Mouse (Mus musculus) lung, adult 2 months (tissue): ENCODE measurements around the gene Capn2.

Experiments
- CTCF ChIP-seq: fragments of 200-500 bp; IDR thresholded peaks from 2 replicates; pipeline ENCODE4 v1.5.1; 2011; ENCODE audit warnings: mild to moderate bottlenecking, low read length, control low read depth; ENCODE audit not compliant: insufficient read depth
- POLR2A ChIP-seq: fragments of 200-500 bp; IDR thresholded peaks from 2 replicates; pipeline ENCODE4 v1.6.1; 2011; ENCODE audit warnings: low read depth, mild to moderate bottlenecking, control low read depth, low read length, borderline replicate concordance; ENCODE audit errors: extremely low read depth

DNA sequence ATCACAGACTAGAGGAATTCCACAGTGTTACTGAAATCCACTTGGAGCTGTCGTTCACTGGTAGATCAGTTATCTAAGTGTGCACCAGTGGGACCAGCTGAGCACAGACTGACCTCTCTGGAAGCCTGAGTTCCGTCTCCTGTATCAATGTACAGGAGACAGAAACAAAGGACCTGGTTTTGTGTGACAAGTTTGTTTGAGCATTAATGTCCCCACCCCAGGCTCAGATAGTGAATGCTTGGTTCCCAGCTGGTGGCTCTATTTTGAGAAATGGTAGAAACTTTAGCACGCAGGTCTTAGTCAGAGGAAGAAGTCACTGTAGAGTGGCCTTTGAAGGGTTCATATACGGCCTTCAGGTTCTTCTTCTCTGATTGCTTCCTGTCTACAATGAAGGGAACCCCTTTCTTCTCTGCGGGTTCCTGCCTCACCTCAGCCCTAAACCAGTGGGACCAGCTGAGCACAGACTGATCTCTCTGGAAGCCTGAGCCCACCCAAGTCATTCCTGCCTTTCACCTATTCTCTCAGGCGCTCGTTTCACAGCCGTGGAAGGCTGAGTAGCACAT is 3.6 kb upstream of the Capn2 start:
- no peak for TF ChIP-seq POLR2A
- TF ChIP-seq CTCF = no peak
